Mouse (Mus musculus): Measurements from ENCODE around the gene Khnyn. TPM values are rescaled to one million over a fixed set of nuclear protein-coding genes. Genes with fewer than 3 reads are reported as not detected.

Khnyn gene
- 5.2 TPM for polyA plus RNA-seq (2015; fragmentation: Illumina TruSeq; extraction: RNeasy Lipid Tissue Mini Kit (QIAGEN cat#74804); ENCODE audit: insufficient read depth, low read depth, low replicate concordance)

GRCm38 (mm10) chr14:55884713-55885113 lies at the start of gene Khnyn:
Gene Khnyn (plus strand): TSS chr14:55884947.

GRCm38 (mm10) chr14:55853621-55854285 lies 31.0 kb upstream of the Khnyn start, which contains the start of gene Nynrin:
Gene Nynrin (plus strand): TSS chr14:55854010.

GRCm38 (mm10) chr14:55884166-55884565 lies 581 bp upstream of the Khnyn start, which contains the start of gene Cbln3:
Gene Cbln3 (minus strand): TSS chr14:55884392.

GRCm38 (mm10) chr14:55899701-55900413 lies 15.1 kb downstream of the Khnyn start, which contains the start of gene Sdr39u1:
Gene Sdr39u1 (minus strand): TSS chr14:55900293.

GRCm38 (mm10) chr14:55944575-55944974 lies 59.8 kb downstream of the Khnyn start, which contains the start of gene Cma1:
Gene Cma1 (minus strand): TSS chr14:55944675.

Other genes starting within 250 kb of the Khnyn start
- 49.8 TPM for gene Ipo4, start 249.0 kb upstream of the Khnyn start, polyA plus RNA-seq (2015; fragmentation: Illumina TruSeq; extraction: RNeasy Lipid Tissue Mini Kit (QIAGEN cat#74804); ENCODE audit: insufficient read depth, low read depth, low replicate concordance)
- gene Gm49378, start 247.1 kb upstream of the Khnyn start, polyA plus RNA-seq (2015; fragmentation: Illumina TruSeq; extraction: RNeasy Lipid Tissue Mini Kit (QIAGEN cat#74804); ENCODE audit: insufficient read depth, low read depth, low replicate concordance) = 1.6 TPM
- gene Tm9sf1, start 241.1 kb upstream of the Khnyn start, polyA plus RNA-seq (2015; fragmentation: Illumina TruSeq; extraction: RNeasy Lipid Tissue Mini Kit (QIAGEN cat#74804); ENCODE audit: insufficient read depth, low read depth, low replicate concordance) = 17.3 TPM
- gene Tssk4, start 234.8 kb upstream of the Khnyn start, polyA plus RNA-seq (2015; fragmentation: Illumina TruSeq; extraction: RNeasy Lipid Tissue Mini Kit (QIAGEN cat#74804); ENCODE audit: insufficient read depth, low read depth, low replicate concordance) = 0.59 TPM
- 8.9 TPM for gene Mdp1, start 224.4 kb upstream of the Khnyn start, polyA plus RNA-seq (2015; fragmentation: Illumina TruSeq; extraction: RNeasy Lipid Tissue Mini Kit (QIAGEN cat#74804); ENCODE audit: insufficient read depth, low read depth, low replicate concordance)
- 5.6 TPM for gene Gmpr2, start 213.0 kb upstream of the Khnyn start, polyA plus RNA-seq (2015; fragmentation: Illumina TruSeq; extraction: RNeasy Lipid Tissue Mini Kit (QIAGEN cat#74804); ENCODE audit: insufficient read depth, low read depth, low replicate concordance)
- 60.9 TPM for gene Nedd8, start 212.8 kb upstream of the Khnyn start, polyA plus RNA-seq (2015; fragmentation: Illumina TruSeq; extraction: RNeasy Lipid Tissue Mini Kit (QIAGEN cat#74804); ENCODE audit: insufficient read depth, low read depth, low replicate concordance)
- 5.5 TPM for gene Tinf2, start 203.1 kb upstream of the Khnyn start, polyA plus RNA-seq (2015; fragmentation: Illumina TruSeq; extraction: RNeasy Lipid Tissue Mini Kit (QIAGEN cat#74804); ENCODE audit: insufficient read depth, low read depth, low replicate concordance)
- gene Tgm1, start 171.0 kb upstream of the Khnyn start, polyA plus RNA-seq (2015; fragmentation: Illumina TruSeq; extraction: RNeasy Lipid Tissue Mini Kit (QIAGEN cat#74804); ENCODE audit: insufficient read depth, low read depth, low replicate concordance) = 0.30 TPM
- 9.4 TPM for gene Rabggta, start 162.7 kb upstream of the Khnyn start, polyA plus RNA-seq (2015; fragmentation: Illumina TruSeq; extraction: RNeasy Lipid Tissue Mini Kit (QIAGEN cat#74804); ENCODE audit: insufficient read depth, low read depth, low replicate concordance)
- gene Dhrs1, start 139.3 kb upstream of the Khnyn start, polyA plus RNA-seq (2015; fragmentation: Illumina TruSeq; extraction: RNeasy Lipid Tissue Mini Kit (QIAGEN cat#74804); ENCODE audit: insufficient read depth, low read depth, low replicate concordance) = 28.8 TPM
- 2.8 TPM for gene Nop9, start 139.3 kb upstream of the Khnyn start, polyA plus RNA-seq (2015; fragmentation: Illumina TruSeq; extraction: RNeasy Lipid Tissue Mini Kit (QIAGEN cat#74804); ENCODE audit: insufficient read depth, low read depth, low replicate concordance)
- gene Cideb, start 126.5 kb upstream of the Khnyn start, polyA plus RNA-seq (2015; fragmentation: Illumina TruSeq; extraction: RNeasy Lipid Tissue Mini Kit (QIAGEN cat#74804); ENCODE audit: insufficient read depth, low read depth, low replicate concordance) = not detected
- not detected for gene Ltb4r2, start 123.5 kb upstream of the Khnyn start, polyA plus RNA-seq (2015; fragmentation: Illumina TruSeq; extraction: RNeasy Lipid Tissue Mini Kit (QIAGEN cat#74804); ENCODE audit: insufficient read depth, low read depth, low replicate concordance)
- not detected for gene Ltb4r1, start 119.0 kb upstream of the Khnyn start, polyA plus RNA-seq (2015; fragmentation: Illumina TruSeq; extraction: RNeasy Lipid Tissue Mini Kit (QIAGEN cat#74804); ENCODE audit: insufficient read depth, low read depth, low replicate concordance)
- gene Adcy4, start 100.9 kb upstream of the Khnyn start, polyA plus RNA-seq (2015; fragmentation: Illumina TruSeq; extraction: RNeasy Lipid Tissue Mini Kit (QIAGEN cat#74804); ENCODE audit: insufficient read depth, low read depth, low replicate concordance) = 14.4 TPM
- 2.2 TPM for gene Ripk3, start 96.1 kb upstream of the Khnyn start, polyA plus RNA-seq (2015; fragmentation: Illumina TruSeq; extraction: RNeasy Lipid Tissue Mini Kit (QIAGEN cat#74804); ENCODE audit: insufficient read depth, low read depth, low replicate concordance)
- 5.5 TPM for gene Nfatc4, start 61.8 kb upstream of the Khnyn start, polyA plus RNA-seq (2015; fragmentation: Illumina TruSeq; extraction: RNeasy Lipid Tissue Mini Kit (QIAGEN cat#74804); ENCODE audit: insufficient read depth, low read depth, low replicate concordance)
- 2.1 TPM for gene Nynrin, start 30.9 kb upstream of the Khnyn start, polyA plus RNA-seq (2015; fragmentation: Illumina TruSeq; extraction: RNeasy Lipid Tissue Mini Kit (QIAGEN cat#74804); ENCODE audit: insufficient read depth, low read depth, low replicate concordance)
- gene Cbln3, start 555 bp upstream of the Khnyn start, polyA plus RNA-seq (2015; fragmentation: Illumina TruSeq; extraction: RNeasy Lipid Tissue Mini Kit (QIAGEN cat#74804); ENCODE audit: insufficient read depth, low read depth, low replicate concordance) = not detected
- gene Sdr39u1, start 15.3 kb downstream of the Khnyn start, polyA plus RNA-seq (2015; fragmentation: Illumina TruSeq; extraction: RNeasy Lipid Tissue Mini Kit (QIAGEN cat#74804); ENCODE audit: insufficient read depth, low read depth, low replicate concordance) = 11.8 TPM
- 2.5 TPM for gene Cma1, start 59.7 kb downstream of the Khnyn start, polyA plus RNA-seq (2015; fragmentation: Illumina TruSeq; extraction: RNeasy Lipid Tissue Mini Kit (QIAGEN cat#74804); ENCODE audit: insufficient read depth, low read depth, low replicate concordance)
- gene Cma2, start 66.0 kb downstream of the Khnyn start, polyA plus RNA-seq (2015; fragmentation: Illumina TruSeq; extraction: RNeasy Lipid Tissue Mini Kit (QIAGEN cat#74804); ENCODE audit: insufficient read depth, low read depth, low replicate concordance) = not detected
- not detected for gene Mcpt1, start 133.0 kb downstream of the Khnyn start, polyA plus RNA-seq (2015; fragmentation: Illumina TruSeq; extraction: RNeasy Lipid Tissue Mini Kit (QIAGEN cat#74804); ENCODE audit: insufficient read depth, low read depth, low replicate concordance)
- not detected for gene Mcpt9, start 145.5 kb downstream of the Khnyn start, polyA plus RNA-seq (2015; fragmentation: Illumina TruSeq; extraction: RNeasy Lipid Tissue Mini Kit (QIAGEN cat#74804); ENCODE audit: insufficient read depth, low read depth, low replicate concordance)
- not detected for gene Mcpt2, start 157.1 kb downstream of the Khnyn start, polyA plus RNA-seq (2015; fragmentation: Illumina TruSeq; extraction: RNeasy Lipid Tissue Mini Kit (QIAGEN cat#74804); ENCODE audit: insufficient read depth, low read depth, low replicate concordance)
- not detected for gene Mcpt4, start 177.4 kb downstream of the Khnyn start, polyA plus RNA-seq (2015; fragmentation: Illumina TruSeq; extraction: RNeasy Lipid Tissue Mini Kit (QIAGEN cat#74804); ENCODE audit: insufficient read depth, low read depth, low replicate concordance)
- not detected for gene Mcpt8, start 200.3 kb downstream of the Khnyn start, polyA plus RNA-seq (2015; fragmentation: Illumina TruSeq; extraction: RNeasy Lipid Tissue Mini Kit (QIAGEN cat#74804); ENCODE audit: insufficient read depth, low read depth, low replicate concordance)
- not detected for gene Ctsg, start 217.6 kb downstream of the Khnyn start, polyA plus RNA-seq (2015; fragmentation: Illumina TruSeq; extraction: RNeasy Lipid Tissue Mini Kit (QIAGEN cat#74804); ENCODE audit: insufficient read depth, low read depth, low replicate concordance)
- not detected for gene Gzme, start 235.7 kb downstream of the Khnyn start, polyA plus RNA-seq (2015; fragmentation: Illumina TruSeq; extraction: RNeasy Lipid Tissue Mini Kit (QIAGEN cat#74804); ENCODE audit: insufficient read depth, low read depth, low replicate concordance)
- not detected for gene Gzmd, start 247.7 kb downstream of the Khnyn start, polyA plus RNA-seq (2015; fragmentation: Illumina TruSeq; extraction: RNeasy Lipid Tissue Mini Kit (QIAGEN cat#74804); ENCODE audit: insufficient read depth, low read depth, low replicate concordance)